Mouse (Mus musculus) yolk sac, embryonic 10.5 days (tissue): ENCODE measurements around the gene Rcc1l.

Experiments
- DNase-seq: peaks from one replicate; pipeline ENCODE4 v3.0.0-alpha.2; 2017; ENCODE audit warnings: low spot score

The Rcc1l gene

GRCm38 (mm10) chr5:134170167-134170566 is 6.4 kb downstream of the Rcc1l start:
- DNase-seq: peak; percentile 50

- DNase-seq: no peak
Measured at GRCm38 (mm10) chr5:134169231-134169630, 7.3 kb downstream of the Rcc1l start.

- no peak for DNase-seq
Measured at GRCm38 (mm10) chr5:134168033-134168432, 8.5 kb downstream of the Rcc1l start.

- no peak for DNase-seq
Measured at GRCm38 (mm10) chr5:134166642-134167041, 9.9 kb downstream of the Rcc1l start.

- DNase-seq: no peak
Measured at GRCm38 (mm10) chr5:134164688-134165087, 11.9 kb downstream of the Rcc1l start.

GRCm38 (mm10) chr5:134155916-134156466 is 20.6 kb downstream of the Rcc1l start:
- DNase-seq: no peak

GRCm38 (mm10) chr5:134151895-134152294 is 24.7 kb downstream of the Rcc1l start:
- no peak for DNase-seq

- no peak for DNase-seq
Measured at GRCm38 (mm10) chr5:134148153-134148552, 28.4 kb downstream of the Rcc1l start.

GRCm38 (mm10) chr5:134147194-134147753 is 29.3 kb downstream of the Rcc1l start:
- DNase-seq: no peak

- no peak for DNase-seq
Measured at GRCm38 (mm10) chr5:134144986-134145385, 31.6 kb downstream of the Rcc1l start.

GRCm38 (mm10) chr5:134142381-134142780 is 34.2 kb downstream of the Rcc1l start:
- no peak for DNase-seq

GRCm38 (mm10) chr5:134141236-134141635 is 35.3 kb downstream of the Rcc1l start:
- no peak for DNase-seq

GRCm38 (mm10) chr5:134139429-134139828 is 37.1 kb downstream of the Rcc1l start:
- no peak for DNase-seq

GRCm38 (mm10) chr5:134137933-134138332 is 38.6 kb downstream of the Rcc1l start:
- DNase-seq: no peak

GRCm38 (mm10) chr5:134136022-134136421 is 40.6 kb downstream of the Rcc1l start:
- no peak for DNase-seq

GRCm38 (mm10) chr5:134131586-134131985 is 45.0 kb downstream of the Rcc1l start:
- no peak for DNase-seq

GRCm38 (mm10) chr5:134126232-134126631 is 50.3 kb downstream of the Rcc1l start:
- no peak for DNase-seq

GRCm38 (mm10) chr5:134123846-134124245 is 52.7 kb downstream of the Rcc1l start:
- DNase-seq: no peak

GRCm38 (mm10) chr5:134121893-134122259 is 54.7 kb downstream of the Rcc1l start:
- DNase-seq: no peak

GRCm38 (mm10) chr5:134121138-134121892 is 55.3 kb downstream of the Rcc1l start:
- no peak for DNase-seq

- DNase-seq: no peak
Measured at GRCm38 (mm10) chr5:134120135-134120534, 56.4 kb downstream of the Rcc1l start.

GRCm38 (mm10) chr5:134119481-134120120 is 57.0 kb downstream of the Rcc1l start:
- DNase-seq: no peak

GRCm38 (mm10) chr5:134118798-134119407 is 57.7 kb downstream of the Rcc1l start:
- DNase-seq: no peak
